Mouse (Mus musculus): ENCODE data around the gene Smagp. TPM values are rescaled to one million over a fixed set of nuclear protein-coding genes. Genes with fewer than 3 reads are reported as not detected.

Gene Smagp
- total and polyA plus RNA-seq, 3 experiments, result 2.7 TPM; not detected in 1

- Histone ChIP-seq H3K4me1 (ENCODE audit: insufficient read depth, low read depth, low read length) (peaks cover 5% of the 10 kb centered on the region; the same call in 1 of the 2 replicates), H3K27me3 (ENCODE audit: insufficient read depth, low read length) (peaks cover 29% of the 10 kb centered on the region), H3K36me3 (replicated peaks) (no peaks in the 10 kb centered on the region), H3K9me3 (replicated peaks) (no peaks in the 10 kb centered on the region), H3K4me3 (ENCODE audit: low read depth, low read length) (peak within 1 kb of the TSS; percentile 67)
- ATAC-seq (ENCODE audit: extremely low read depth, insufficient number of reproducible peaks, low FRiP score, poor library complexity, severe bottlenecking) (no peak), DNase-seq (ENCODE audit: low spot score) (no peak)
- TF ChIP-seq POLR2AphosphoS5 (IDR thresholded peaks at IDR 0.05; ENCODE audit: insufficient replicate concordance, low read depth, low read length), result no peak
- TF ChIP-seq TAL1 (conservative IDR thresholded peaks at IDR 0.05; ENCODE audit: low read depth, low read length), result no peak
Observed at GRCm38 (mm10) chr15:100599276-100600046, 37.3 kb downstream of the Smagp start, which contains the start of gene Pou6f1. TSS of gene Pou6f1 (minus strand) at chr15:100599984.

GRCm38 (mm10) chr15:100598883-100599275 is 37.9 kb downstream of the Smagp start:
- peaks cover 29% of the 10 kb centered on the region for H3K27me3 ChIP-seq (ENCODE audit: insufficient read depth, low read length)
- TF ChIP-seq GATA1 (IDR thresholded peaks at IDR 0.05; ENCODE audit: borderline replicate concordance, low read length) (no peak), GATA2 (IDR thresholded peaks at IDR 0.05; ENCODE audit: borderline replicate concordance, low read depth, low read length) (no peak), CTCF (IDR thresholded peaks at IDR 0.05; ENCODE audit: low read depth, low read length) (no peak), POLR2AphosphoS5 (IDR thresholded peaks at IDR 0.05; ENCODE audit: insufficient replicate concordance, low read depth, low read length) (no peak), TAL1 (conservative IDR thresholded peaks at IDR 0.05; ENCODE audit: low read depth, low read length) (no peak)
- DNase-seq (ENCODE audit: low spot score) (no peak), ATAC-seq (ENCODE audit: extremely low read depth, insufficient number of reproducible peaks, low FRiP score, poor library complexity, severe bottlenecking) (no peak)
- peaks cover 5% of the 10 kb centered on the region; the same call in 1 of the 2 replicates for H3K4me1 ChIP-seq (ENCODE audit: insufficient read depth, low read depth, low read length)
- H3K4me3 ChIP-seq (ENCODE audit: low read depth, low read length), result no peak overlapping the region
- H3K36me3 ChIP-seq (replicated peaks), result no peaks in the 10 kb centered on the region
- H3K9me3 ChIP-seq (replicated peaks), result no peaks in the 10 kb centered on the region

- DNase-seq (ENCODE audit: low spot score) (no peak), ATAC-seq (ENCODE audit: extremely low read depth, insufficient number of reproducible peaks, low FRiP score, poor library complexity, severe bottlenecking) (no peak)
- Histone ChIP-seq H3K27me3 (ENCODE audit: insufficient read depth, low read length) (peaks cover 28% of the 10 kb centered on the region), H3K4me3 (ENCODE audit: low read depth, low read length) (no peak overlapping the region), H3K36me3 (replicated peaks) (no peaks in the 10 kb centered on the region), H3K9me3 (replicated peaks) (no peaks in the 10 kb centered on the region), H3K4me1 (ENCODE audit: insufficient read depth, low read depth, low read length) (peaks cover 5% of the 10 kb centered on the region; the same call in 1 of the 2 replicates)
- TF ChIP-seq GATA1 (IDR thresholded peaks at IDR 0.05; ENCODE audit: borderline replicate concordance, low read length) (no peak), CTCF (IDR thresholded peaks at IDR 0.05; ENCODE audit: low read depth, low read length) (no peak), GATA2 (IDR thresholded peaks at IDR 0.05; ENCODE audit: borderline replicate concordance, low read depth, low read length) (no peak), POLR2AphosphoS5 (IDR thresholded peaks at IDR 0.05; ENCODE audit: insufficient replicate concordance, low read depth, low read length) (no peak), TAL1 (conservative IDR thresholded peaks at IDR 0.05; ENCODE audit: low read depth, low read length) (no peak)
Observed at GRCm38 (mm10) chr15:100598287-100598882, 38.4 kb downstream of the Smagp start.

DNA sequence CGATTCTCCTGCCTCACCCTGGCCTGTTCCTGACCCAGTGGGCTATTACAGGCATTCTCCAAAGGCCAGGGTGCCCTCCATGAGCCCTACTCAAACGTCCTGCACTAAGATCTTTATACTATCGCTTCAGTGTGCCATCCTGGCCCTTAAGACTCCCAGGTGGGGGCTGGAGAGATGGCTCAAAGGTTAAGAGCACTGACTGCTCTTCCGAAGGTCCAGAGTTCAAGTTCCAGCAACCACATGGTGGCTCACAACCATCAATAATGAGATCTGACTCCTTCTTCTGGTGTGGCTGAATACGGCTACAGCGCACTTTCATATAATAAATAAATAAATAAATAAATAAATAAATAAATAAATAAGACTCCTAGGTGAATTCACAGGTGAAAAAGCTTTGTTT is 43.9 kb downstream of the Smagp start:
- no peaks in the 10 kb centered on the region for H3K4me1 ChIP-seq (ENCODE audit: insufficient read depth, low read depth, low read length)
- H3K9me3 ChIP-seq (replicated peaks), result no peaks in the 10 kb centered on the region
- H3K36me3 ChIP-seq (replicated peaks), result no peaks in the 10 kb centered on the region
- peaks cover 8% of the 10 kb centered on the region; the same call in 1 of the 2 replicates for H3K27me3 ChIP-seq (ENCODE audit: insufficient read depth, low read length)
- H3K4me3 ChIP-seq (ENCODE audit: low read depth, low read length), result no peak overlapping the region
- ATAC-seq (ENCODE audit: extremely low read depth, insufficient number of reproducible peaks, low FRiP score, poor library complexity, severe bottlenecking) (no peak), DNase-seq (ENCODE audit: low spot score) (no peak)
- TF ChIP-seq GATA2 (IDR thresholded peaks at IDR 0.05; ENCODE audit: borderline replicate concordance, low read depth, low read length) (no peak), CTCF (IDR thresholded peaks at IDR 0.05; ENCODE audit: low read depth, low read length) (no peak), TAL1 (conservative IDR thresholded peaks at IDR 0.05; ENCODE audit: low read depth, low read length) (no peak), POLR2AphosphoS5 (IDR thresholded peaks at IDR 0.05; ENCODE audit: insufficient replicate concordance, low read depth, low read length) (no peak), GATA1 (IDR thresholded peaks at IDR 0.05; ENCODE audit: borderline replicate concordance, low read length) (no peak)

- no peaks in the 10 kb centered on the region for H3K9me3 ChIP-seq (replicated peaks)
- ATAC-seq (ENCODE audit: extremely low read depth, insufficient number of reproducible peaks, low FRiP score, poor library complexity, severe bottlenecking) (no peak), DNase-seq (ENCODE audit: low spot score) (no peak)
- peaks cover 8% of the 10 kb centered on the region; the same call in 1 of the 2 replicates for H3K27me3 ChIP-seq (ENCODE audit: insufficient read depth, low read length)
- no peaks in the 10 kb centered on the region for H3K4me1 ChIP-seq (ENCODE audit: insufficient read depth, low read depth, low read length)
- H3K4me3 ChIP-seq (ENCODE audit: low read depth, low read length), result no peak overlapping the region
- no peak for TF ChIP-seq CTCF (IDR thresholded peaks at IDR 0.05; ENCODE audit: low read depth, low read length)
- TF ChIP-seq GATA2 (IDR thresholded peaks at IDR 0.05; ENCODE audit: borderline replicate concordance, low read depth, low read length), result no peak
- no peak for TF ChIP-seq GATA1 (IDR thresholded peaks at IDR 0.05; ENCODE audit: borderline replicate concordance, low read length)
- no peak for TF ChIP-seq POLR2AphosphoS5 (IDR thresholded peaks at IDR 0.05; ENCODE audit: insufficient replicate concordance, low read depth, low read length)
- TF ChIP-seq TAL1 (conservative IDR thresholded peaks at IDR 0.05; ENCODE audit: low read depth, low read length), result no peak
- H3K36me3 ChIP-seq (replicated peaks), result no peaks in the 10 kb centered on the region
Observed at GRCm38 (mm10) chr15:100590436-100590835, 46.3 kb downstream of the Smagp start.

DNA sequence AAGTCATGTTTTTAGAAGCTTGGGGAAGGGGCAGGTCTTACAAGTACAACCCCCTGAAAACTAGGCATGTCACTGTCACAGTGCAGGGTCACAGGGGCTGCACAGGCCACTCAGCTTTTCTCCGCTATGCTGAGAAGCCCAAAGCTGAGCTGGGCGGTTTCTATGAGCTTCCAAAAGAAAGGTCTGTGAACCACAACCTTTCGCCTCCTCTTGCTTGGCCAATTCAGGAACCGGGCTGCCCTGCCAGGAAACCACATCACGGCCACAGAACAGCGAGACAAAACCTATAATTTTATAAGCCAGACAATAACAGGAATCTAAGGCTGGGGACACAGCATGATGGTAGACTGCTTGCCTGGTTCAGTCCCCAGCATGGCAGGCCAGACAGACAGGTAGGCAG is 48.4 kb downstream of the Smagp start:
- no peaks in the 10 kb centered on the region for H3K4me1 ChIP-seq (ENCODE audit: insufficient read depth, low read depth, low read length)
- no peaks in the 10 kb centered on the region for H3K36me3 ChIP-seq (replicated peaks)
- peaks cover 8% of the 10 kb centered on the region; the same call in 1 of the 2 replicates for H3K27me3 ChIP-seq (ENCODE audit: insufficient read depth, low read length)
- TF ChIP-seq GATA1 (IDR thresholded peaks at IDR 0.05; ENCODE audit: borderline replicate concordance, low read length) (no peak), POLR2AphosphoS5 (IDR thresholded peaks at IDR 0.05; ENCODE audit: insufficient replicate concordance, low read depth, low read length) (no peak), GATA2 (IDR thresholded peaks at IDR 0.05; ENCODE audit: borderline replicate concordance, low read depth, low read length) (no peak), TAL1 (conservative IDR thresholded peaks at IDR 0.05; ENCODE audit: low read depth, low read length) (no peak), CTCF (IDR thresholded peaks at IDR 0.05; ENCODE audit: low read depth, low read length) (no peak)
- no peak overlapping the region for H3K4me3 ChIP-seq (ENCODE audit: low read depth, low read length)
- H3K9me3 ChIP-seq (replicated peaks), result no peaks in the 10 kb centered on the region
- DNase-seq (ENCODE audit: low spot score) (no peak), ATAC-seq (ENCODE audit: extremely low read depth, insufficient number of reproducible peaks, low FRiP score, poor library complexity, severe bottlenecking) (no peak)

Data from G1E (cell line).